Mouse (Mus musculus) cerebellum, adult 18-20 months (tissue): Measurements from ENCODE around the gene Ttc28.

Experiments
- DNase-seq, 2 experiments: peaks; one replicate each; pipeline ENCODE4 v3.0.0; 2021

The Ttc28 gene

DNA sequence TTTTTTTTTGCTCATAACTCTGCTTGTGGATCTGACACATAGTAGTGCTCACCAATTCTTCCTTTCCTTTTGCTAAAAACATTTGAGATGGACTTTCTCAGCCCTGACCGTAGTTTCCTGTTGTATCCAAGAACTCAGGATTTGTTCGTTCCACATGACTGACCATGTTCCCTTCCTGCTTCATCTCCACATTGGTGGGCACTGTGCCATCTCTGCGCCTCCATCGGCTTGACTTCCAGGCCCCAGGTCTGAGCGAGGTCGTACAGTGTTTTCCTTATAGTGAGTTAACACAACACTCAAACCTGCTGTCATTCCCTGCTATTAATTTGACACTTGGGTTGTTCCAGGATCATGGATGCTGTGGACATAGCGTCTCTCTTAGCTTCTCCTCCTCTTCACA lies 225.2 kb downstream of the Ttc28 start:
- peak; percentile 14 to 28 for DNase-seq

DNA sequence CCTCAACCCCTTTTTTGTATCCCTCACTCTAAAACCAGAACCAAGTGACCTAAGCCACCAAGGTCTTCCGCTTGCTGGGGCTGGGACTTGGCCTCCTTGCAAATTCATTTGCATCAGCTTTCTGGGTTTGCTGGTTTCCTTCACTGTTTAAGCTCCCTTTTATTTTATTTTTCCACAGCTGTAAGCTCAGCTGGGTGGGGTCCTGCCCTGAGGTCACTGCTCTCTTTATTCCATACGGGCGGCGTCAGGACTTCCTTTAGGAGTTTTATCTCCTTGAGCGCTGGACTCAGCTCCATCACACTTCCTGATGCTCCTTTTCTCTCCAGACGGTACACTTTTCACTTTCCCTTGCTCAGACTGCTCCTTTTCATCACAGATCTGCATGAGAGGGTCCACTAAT lies 231.8 kb downstream of the Ttc28 start:
- DNase-seq: no peak

DNA sequence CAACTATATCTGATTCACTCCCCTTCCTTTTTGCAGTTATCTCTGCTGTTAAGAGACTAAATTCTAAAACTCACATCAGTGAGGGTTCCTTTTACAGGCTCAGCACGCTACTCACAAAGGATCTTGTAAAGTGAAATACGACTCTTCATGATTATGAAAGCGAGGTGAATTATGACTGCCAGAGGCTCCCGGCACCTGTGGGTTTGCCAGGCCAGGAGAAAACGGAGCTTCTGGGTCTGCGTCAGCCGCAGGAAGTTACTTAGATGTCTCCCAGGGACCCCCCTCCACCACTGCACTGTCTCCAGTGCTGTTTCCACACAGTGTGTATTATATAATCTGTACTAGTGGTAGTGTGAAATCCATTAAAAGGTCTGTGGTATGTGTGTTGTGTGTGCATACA lies 233.6 kb downstream of the Ttc28 start:
- DNase-seq: no peak

DNA sequence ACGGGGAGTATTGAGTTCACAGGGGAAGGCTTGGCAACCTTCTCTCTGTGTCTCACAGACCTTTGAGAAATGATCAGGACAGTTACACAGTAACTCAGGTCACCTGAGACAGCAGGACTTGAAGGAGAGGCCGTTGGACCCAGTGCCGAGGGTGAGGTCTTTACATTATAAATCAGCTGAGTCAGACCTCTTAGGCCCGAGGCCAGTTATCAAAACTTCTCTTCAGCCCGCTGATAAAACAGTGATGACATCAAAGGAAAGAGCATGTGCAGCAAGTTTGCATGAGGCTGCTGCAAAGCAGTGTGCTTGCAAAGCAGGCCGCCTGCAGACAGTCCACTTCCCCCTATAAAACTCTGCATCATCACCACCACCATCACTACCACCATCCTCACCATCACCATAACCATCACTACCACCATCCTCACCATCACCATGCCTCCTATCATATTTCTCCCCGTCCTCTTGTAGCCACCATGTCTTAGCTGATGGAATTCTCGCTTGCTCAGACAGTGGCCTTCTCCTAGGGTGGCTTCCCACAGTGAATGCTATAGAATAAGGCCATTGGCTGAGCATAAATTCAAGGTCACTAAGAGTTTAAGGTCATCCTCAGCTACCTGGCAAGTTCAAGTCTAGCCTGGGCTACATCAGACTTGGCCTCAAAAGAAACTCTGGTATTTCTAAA lies 234.2 kb downstream of the Ttc28 start:
- no peak for DNase-seq

DNA sequence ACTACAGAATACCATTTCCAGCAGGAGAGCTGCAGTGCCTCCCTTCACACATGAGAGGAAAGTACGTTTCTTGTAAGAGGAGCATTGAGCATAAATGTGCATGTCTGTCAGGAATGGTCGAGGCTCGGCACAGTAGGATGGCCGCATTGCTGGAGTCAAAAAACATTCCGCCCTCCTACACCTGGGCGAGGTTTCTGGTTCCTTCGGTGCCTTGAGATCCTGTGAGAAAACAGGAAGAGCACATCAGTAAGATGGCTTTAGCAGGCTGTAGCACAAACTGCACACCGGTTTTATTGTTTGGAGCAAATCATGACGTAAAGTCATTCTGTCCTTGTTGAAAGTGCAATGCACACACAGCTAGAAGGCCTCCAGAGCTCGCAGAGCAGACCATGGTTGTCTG lies 235.0 kb downstream of the Ttc28 start:
- DNase-seq: no peak

DNA sequence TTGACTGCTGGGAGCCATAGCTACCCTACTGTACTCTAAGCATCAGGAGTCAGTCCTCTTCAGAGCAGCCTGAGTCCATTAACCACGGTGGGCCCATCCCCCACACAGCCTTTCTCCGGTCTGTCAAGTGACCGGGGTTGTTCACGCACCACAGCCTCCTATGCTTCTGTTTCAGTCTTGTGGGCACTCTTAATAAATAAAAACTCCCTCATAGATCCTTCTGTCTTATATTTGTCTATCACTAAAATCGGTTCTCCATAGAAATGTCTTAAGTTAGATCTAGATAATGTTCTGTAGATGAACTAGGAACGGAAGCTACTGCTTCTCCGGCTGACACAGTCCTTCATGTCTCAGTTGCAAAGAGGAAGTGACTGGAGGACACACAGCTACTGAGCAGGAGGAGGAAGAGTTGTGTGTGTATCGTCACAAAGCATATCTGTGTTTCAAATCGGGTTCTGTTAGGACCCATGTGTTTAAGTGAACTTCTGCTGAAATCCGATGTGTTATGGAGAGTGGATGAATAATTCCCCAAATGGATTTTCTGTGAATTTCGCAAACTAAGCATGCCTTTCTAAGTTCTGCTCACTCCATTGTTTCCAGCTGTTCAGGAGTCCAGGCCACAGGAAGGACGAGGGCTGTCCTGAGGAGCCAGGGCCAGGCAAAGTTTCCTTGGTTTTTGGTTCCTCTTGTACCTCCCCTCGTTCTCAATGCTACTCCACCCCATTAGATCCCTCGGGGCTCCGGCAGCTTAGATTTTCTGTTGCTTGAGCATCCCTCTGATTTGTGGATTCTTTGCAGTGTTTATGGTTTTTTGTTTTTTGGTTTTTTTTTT lies 236.1 kb downstream of the Ttc28 start:
- DNase-seq: no peak

DNA sequence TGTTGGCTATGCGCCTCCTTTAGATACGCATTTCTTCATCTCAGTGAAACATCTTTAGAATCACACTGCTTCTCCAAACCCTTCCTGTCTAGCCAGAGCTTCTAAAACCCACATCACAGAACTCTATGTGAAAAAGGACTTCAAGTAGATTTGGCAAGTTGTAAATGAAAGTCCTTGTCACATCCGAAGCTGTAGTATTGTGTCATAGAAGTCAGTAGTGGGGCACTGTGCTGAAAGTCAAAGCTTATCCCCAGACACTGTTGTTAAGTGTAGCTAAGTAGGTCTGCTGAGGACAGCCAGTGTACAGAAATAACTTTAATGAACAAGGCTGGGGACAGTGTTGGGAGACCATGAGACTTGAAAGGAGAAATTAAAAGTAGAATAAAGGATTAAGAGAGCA lies 240.2 kb downstream of the Ttc28 start:
- no peak for DNase-seq

DNA sequence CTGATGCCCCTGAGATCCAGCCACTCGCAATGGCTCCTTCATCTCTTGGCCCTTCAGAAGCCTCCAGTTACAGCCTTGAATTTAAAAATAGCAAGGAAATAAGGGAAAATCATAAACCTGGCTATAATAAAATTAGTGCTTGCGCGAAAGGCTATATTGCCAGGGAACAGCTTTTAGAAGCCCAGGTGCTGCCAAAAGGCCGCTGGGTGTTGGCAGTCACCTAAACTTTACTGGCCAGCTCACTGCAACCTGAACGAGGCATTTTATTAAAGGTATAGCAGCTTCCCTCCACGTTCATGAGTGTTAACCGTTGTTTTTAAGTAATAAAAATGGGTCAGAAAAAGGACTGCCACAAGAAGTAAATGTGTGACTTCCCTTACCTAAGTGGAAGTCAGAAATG lies 240.7 kb downstream of the Ttc28 start:
- DNase-seq: peak; percentile 71 to 75

DNA sequence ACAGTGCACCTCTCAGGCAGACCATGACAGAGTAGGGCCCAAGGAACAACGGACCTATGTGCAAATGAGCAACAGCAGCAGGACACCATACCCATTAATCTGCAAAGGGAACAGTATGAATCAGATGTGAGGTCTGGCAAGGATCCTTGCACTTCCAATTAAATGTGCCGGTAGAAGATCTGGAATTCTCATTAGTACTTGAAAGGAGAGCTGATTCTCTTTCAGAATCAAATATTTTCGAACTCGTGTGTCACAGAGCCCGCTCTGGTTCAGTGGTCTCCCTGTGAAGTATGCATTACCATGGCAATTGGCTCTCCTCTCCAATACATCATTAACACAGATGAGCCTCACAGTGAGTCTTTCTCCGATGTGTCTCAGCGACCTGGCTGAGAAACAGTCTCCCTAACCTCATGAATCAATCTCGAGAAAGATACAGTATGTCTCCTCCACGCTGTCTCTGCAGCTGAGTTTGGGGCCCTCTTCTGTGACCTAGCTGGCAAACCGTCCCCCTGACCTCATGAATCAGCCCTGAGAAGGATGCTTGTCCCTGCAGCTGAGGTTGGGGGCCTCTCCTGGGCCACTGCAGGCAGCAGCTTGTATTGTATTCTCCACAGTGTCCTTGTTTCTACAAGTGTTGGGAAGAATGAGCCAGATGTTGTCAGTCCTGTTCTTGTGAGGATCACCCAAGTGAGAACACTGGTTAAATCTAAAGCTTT lies 241.3 kb downstream of the Ttc28 start:
- DNase-seq: no peak

DNA sequence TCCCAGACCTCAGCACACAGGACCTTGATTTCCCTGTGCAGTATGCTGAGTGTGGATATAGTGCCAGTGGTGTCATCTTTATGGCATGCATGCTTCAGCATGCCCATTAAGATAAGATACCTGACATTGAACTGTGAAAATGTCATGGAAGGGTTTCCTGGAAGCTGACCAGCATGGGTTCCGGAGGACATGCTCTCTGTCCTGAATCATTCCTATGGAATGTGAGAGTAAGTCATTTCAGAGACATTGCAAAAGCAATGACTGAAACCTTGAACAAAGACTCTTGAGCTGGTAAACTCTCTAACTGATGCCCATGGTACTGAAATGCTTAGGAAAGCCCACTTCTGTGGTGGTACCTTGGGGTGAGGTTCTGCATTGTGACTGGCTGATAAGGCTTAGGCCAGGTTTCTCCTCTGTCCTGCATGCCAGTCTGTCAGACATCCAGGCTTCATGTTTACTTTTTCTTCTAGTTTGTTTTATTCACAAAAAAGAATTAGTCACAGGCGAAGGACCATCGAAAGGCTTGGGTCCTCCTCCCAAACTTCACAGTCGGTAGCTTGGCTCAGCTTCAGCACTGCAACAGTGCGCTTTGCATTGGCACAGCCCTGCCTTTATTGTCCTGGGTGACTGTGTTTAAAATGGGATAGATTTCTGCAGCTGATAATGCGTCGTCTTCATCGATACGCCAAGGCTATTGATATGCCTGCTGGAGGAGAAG lies 242.9 kb downstream of the Ttc28 start:
- no peak for DNase-seq

DNA sequence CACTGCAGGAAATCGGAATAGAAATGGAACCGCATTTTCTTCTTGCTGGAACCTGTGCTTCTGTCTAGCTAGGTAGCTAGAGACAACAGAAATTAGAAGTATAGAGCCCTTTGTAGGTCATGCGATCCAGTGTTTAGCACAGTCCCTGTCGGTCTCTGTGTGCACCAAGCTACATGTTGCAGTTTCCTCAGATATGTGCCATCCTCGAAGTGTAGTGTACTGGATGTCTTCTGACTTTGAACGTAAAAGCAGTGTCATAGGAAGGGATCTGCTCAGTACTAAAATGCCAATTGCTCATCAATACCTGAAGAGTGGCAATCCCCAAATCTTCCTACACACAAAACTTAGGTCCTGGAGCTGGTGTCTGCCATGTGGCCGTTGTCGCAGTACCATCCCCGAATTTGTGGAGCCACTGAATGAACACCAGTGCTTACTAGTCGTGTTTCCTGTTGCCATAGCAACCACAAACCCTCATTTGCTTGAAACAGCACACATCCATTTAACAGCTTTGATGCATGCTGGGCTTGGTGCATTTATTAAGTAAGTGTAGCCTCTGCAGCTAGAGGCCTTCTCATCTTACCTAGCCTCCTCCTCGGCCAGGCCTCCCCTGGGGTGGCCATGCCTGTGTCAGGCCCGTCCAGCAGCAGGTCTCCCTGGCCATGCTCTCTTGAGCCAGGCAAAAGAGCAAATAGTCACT lies 243.6 kb downstream of the Ttc28 start:
- no peak for DNase-seq

DNA sequence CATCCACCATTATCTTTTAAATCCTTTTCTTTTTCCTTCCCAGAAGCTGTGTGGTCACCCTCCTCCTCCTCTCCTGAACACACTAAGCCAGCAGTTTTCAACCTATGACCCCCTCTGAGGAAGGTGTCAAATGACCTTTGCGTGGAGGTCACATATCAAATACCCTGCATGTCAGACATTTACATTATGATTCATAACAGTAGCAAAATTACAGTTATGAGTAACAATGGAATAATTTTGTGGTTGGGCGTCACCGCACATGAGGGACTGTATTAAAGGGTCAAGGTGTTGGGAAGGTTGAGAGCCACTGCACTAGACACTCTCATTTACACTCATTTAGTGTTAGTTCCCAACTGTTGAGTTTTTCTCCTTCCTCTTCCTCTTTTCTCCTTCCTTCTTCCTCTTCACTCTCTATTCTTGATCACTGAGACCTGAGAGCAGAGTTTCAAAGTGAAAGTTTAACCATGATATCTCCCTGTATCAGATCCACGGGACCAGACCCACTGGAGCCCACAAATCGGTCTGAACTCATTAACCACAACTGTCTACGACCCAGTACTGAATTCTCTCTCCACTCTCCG lies 245.1 kb downstream of the Ttc28 start:
- DNase-seq: no peak

DNA sequence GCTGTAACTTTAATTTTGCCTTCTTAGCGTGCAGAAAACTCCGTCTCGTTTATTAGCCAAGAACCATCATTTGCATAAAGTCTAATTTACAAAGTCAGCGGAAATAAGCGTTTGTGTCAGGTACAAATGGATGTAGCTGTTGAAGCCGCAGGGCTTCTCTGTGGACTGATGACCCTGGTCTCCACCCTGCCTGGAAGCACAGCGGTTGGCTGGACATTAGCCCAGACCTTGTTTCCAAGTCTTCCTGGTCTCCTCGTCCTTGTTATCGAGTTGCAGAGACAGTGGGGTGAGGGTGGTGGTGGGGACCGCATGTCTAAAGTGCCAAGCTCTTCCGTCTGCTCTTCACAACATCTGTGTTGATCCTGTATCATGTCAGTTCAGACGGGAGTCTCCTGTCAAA lies 246.1 kb downstream of the Ttc28 start:
- DNase-seq: no peak

DNA sequence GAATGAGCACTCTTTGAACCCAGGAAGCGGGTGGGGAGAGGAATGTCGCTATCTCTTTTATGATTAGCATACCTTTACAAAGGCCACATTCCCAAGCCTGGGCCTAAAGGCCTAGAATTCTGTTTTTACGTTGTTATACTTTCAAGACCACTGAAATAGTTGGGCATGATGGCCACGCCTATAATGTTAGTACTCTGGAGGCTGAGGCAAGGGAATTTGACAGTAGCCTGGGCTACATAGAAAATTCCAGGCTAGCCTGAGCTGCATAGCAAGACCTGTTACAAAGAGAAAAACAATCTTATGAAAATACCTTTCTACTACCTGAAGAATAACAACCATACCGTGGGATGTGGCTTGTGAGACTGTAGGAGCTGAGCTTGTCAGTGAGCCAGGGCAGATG lies 248.2 kb downstream of the Ttc28 start:
- no peak for DNase-seq

DNA sequence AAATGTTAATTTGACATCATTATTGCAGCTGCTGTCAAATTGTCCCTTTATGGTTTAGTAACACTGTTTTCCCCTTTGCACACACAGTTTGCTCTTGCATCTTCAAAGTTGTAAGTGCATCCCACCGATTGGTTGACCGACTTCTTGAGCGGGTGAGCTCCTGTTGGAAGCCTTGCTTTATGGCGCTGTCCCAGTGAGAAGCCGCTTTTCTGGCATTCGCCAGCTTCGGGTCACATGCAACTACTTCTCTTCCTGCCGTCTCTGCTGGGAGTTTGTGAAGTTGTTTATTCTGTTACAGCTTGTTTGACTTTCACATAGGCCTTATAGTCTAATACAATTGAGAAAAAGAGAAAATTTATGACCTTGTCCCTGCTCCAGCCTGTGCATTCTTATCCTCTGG lies 250.5 kb downstream of the Ttc28 start:
- DNase-seq: no peak

DNA sequence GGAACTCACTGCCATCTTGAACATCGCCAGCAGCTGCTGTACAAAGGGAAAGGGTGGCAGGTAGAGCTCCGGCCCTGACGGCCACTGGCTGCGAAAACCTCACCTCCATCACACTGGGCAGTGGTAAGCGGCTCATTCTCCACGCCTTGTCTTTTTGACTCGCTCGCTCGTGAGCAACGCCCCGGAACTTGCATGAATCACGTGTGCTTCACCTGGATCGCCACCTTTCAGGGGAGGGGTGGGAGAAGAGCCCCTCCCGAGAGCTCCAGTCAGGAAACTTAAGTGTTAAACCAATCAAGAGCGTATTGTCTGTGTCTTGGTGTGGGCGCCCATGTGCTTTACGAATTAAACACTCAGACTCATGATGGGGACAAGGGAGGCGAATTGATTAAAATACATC lies 252.0 kb downstream of the Ttc28 start:
- DNase-seq: no peak

DNA sequence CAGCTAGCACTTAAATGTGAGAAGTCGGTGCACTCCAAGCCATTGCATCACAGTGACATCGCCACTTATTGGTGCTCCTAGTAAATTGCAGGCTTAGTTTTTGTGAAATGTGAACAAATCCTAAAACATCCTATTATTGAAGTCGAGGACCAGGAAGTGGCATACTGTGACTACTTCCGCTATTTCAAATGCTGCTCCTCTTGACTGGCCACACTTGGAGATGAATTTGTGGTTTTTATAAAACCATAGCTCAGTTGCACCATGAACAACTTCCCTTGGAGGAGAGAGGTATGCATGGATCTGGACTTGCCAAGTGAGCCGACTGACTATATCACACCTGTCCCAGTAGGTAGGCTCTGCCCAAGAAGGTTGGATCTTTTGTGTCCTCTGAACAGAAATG lies 253.5 kb downstream of the Ttc28 start:
- no peak for DNase-seq

DNA sequence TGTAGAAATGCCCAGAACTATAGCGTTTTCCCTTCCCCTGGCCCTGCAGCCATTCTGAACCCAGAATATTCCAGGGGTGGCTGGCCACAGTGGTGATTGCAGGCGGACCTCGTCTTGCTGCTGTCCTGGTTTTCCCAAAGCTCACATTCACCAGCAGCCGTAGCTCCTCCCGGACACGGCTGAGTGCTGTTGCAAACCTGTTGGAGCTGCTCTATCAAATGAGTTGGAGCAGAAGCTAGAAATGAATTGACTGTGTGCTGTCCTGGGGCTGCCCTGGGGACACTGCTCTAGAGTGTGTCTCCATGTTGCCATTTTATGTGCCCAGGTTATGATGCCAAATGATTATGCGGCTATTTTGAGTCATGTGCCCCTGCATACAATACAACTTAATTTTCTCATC lies 254.2 kb downstream of the Ttc28 start:
- no peak for DNase-seq

DNA sequence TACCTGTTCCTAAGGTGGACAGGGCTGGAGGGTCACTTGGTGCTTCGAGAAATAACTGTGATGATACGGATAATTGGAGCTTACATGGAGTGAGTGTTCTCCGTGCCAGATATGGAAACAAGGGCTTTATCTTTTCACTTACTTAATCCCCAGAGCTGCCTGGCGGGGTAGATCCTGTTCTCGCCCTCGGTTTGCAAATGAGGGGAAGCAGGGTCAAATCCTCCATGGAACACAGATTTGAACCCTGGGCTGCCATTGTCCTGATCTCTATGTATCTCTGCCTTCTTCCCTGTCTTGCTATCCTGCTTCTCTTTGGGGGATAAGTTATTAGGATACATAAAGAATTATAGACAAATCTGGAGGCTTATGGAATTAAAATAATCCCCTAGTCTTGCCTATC lies 257.7 kb downstream of the Ttc28 start:
- DNase-seq: no peak

DNA sequence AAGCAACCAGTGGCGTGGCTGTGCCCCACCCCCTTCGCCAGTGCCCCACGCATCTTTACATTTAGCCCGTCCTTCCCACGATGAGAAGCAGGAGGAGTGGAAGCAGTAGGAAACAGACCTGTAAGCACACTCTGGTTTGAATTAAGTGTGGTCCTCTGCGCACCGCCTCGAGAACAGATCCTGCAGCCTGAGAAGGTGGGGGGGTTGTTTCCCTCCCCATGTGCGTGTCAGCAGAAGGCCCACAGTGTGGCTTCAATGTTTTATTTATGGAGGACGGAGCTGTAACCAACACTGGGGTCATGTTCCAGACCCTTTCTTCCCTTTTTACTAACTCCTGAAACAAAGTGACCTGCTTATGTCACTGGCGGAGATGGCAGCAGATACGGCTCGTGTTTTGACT lies 258.1 kb downstream of the Ttc28 start:
- DNase-seq: no peak

DNA sequence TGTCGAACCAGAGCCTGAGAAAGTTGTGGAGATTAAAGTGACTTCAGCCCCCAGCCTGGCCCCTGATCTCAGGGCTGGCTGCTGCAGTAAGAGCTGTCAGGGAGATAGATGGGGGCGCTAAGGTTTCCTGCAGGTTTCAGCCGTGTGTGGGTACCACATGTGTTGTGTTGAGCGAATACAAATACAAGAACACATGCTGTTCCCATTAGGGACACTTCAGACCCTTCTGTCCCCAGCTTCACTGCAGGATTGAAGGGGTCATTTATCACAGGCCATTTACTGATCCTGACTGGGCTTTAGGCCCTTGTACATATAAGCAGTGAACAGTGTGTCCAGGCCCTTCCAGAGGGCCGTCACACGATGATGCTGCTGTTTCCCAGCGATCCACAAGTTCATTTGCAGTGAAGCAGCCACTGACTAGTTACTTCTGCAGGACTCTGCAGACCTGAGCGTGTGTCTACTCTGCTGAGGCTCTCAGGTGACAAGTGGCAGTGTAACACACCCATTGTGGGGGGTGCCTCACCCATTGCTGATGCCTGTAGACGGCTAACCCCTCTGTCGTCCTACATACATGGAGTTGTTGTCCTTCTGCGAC lies 258.7 kb downstream of the Ttc28 start:
- no peak for DNase-seq
